Mouse (Mus musculus): ENCODE measurements around the gene Rasgrf1.

The Rasgrf1 gene

GRCm38 (mm10) chr9:89874434-89874833, 35.3 kb upstream of the Rasgrf1 start:
- Histone ChIP-seq H3K9me3 (ENCODE audit: low read length) (peaks cover 43% of the 10 kb centered on the region), H3K4me1 (replicated peaks; ENCODE audit: low read depth, low read length) (peaks cover 12% of the 10 kb centered on the region), H3K27me3 (ENCODE audit: insufficient read depth, low read length) (peaks cover 65% of the 10 kb centered on the region), H3K36me3 (ENCODE audit: insufficient read depth, low read length) (no peaks in the 10 kb centered on the region), H3K4me3 (replicated peaks; ENCODE audit: low read length) (no peak overlapping the region)
- no peak for TF ChIP-seq CTCF (conservative IDR thresholded peaks at IDR 0.05; ENCODE audit: low read length)

GRCm38 (mm10) chr9:89875551-89875950, 34.2 kb upstream of the Rasgrf1 start:
- H3K27me3 ChIP-seq (ENCODE audit: insufficient read depth, low read length) = peaks cover 58% of the 10 kb centered on the region
- H3K9me3 ChIP-seq (ENCODE audit: low read length) = peaks cover 43% of the 10 kb centered on the region
- TF ChIP-seq POU5F1 (IDR thresholded peaks at IDR 0.05; ENCODE audit: borderline replicate concordance, low read length) (no peak), NANOG (IDR thresholded peaks at IDR 0.05; ENCODE audit: borderline replicate concordance, low read length) (no peak), CTCF (conservative IDR thresholded peaks at IDR 0.05; ENCODE audit: low read length) (no peak)
- H3K4me3 ChIP-seq (replicated peaks; ENCODE audit: low read length) = no peak overlapping the region
- no peaks in the 10 kb centered on the region for H3K36me3 ChIP-seq (ENCODE audit: insufficient read depth, low read length)
- H3K4me1 ChIP-seq (replicated peaks; ENCODE audit: low read depth, low read length) = peaks cover 6% of the 10 kb centered on the region

- Histone ChIP-seq H3K9me3 (ENCODE audit: low read length) (peaks cover 65% of the 10 kb centered on the region), H3K27me3 (ENCODE audit: insufficient read depth, low read length) (peaks cover 51% of the 10 kb centered on the region), H3K4me1 (replicated peaks; ENCODE audit: low read depth, low read length) (no peaks in the 10 kb centered on the region), H3K4me3 (replicated peaks; ENCODE audit: low read length) (no peak overlapping the region), H3K36me3 (ENCODE audit: insufficient read depth, low read length) (no peaks in the 10 kb centered on the region)
- no peak for TF ChIP-seq CTCF (conservative IDR thresholded peaks at IDR 0.05; ENCODE audit: low read length)
- no peak for TF ChIP-seq POU5F1 (IDR thresholded peaks at IDR 0.05; ENCODE audit: borderline replicate concordance, low read length)
- TF ChIP-seq NANOG (IDR thresholded peaks at IDR 0.05; ENCODE audit: borderline replicate concordance, low read length) = no peak
Observed at GRCm38 (mm10) chr9:89878471-89879020, 31.2 kb upstream of the Rasgrf1 start.

GRCm38 (mm10) chr9:89879574-89879973, 30.1 kb upstream of the Rasgrf1 start:
- TF ChIP-seq CTCF (conservative IDR thresholded peaks at IDR 0.05; ENCODE audit: low read length) (no peak), POU5F1 (IDR thresholded peaks at IDR 0.05; ENCODE audit: borderline replicate concordance, low read length) (no peak), NANOG (IDR thresholded peaks at IDR 0.05; ENCODE audit: borderline replicate concordance, low read length) (no peak)
- Histone ChIP-seq H3K9me3 (ENCODE audit: low read length) (peaks cover 61% of the 10 kb centered on the region), H3K36me3 (ENCODE audit: insufficient read depth, low read length) (no peaks in the 10 kb centered on the region), H3K27me3 (ENCODE audit: insufficient read depth, low read length) (peaks cover 46% of the 10 kb centered on the region), H3K4me1 (replicated peaks; ENCODE audit: low read depth, low read length) (no peaks in the 10 kb centered on the region), H3K4me3 (replicated peaks; ENCODE audit: low read length) (0 out of 2 replicates have a peak overlapping the region, but pooled peaks have one; percentile 23)

GRCm38 (mm10) chr9:89881552-89881951, 28.2 kb upstream of the Rasgrf1 start:
- peaks cover 55% of the 10 kb centered on the region for H3K27me3 ChIP-seq (ENCODE audit: insufficient read depth, low read length)
- H3K4me3 ChIP-seq (replicated peaks; ENCODE audit: low read length) = no peak overlapping the region
- H3K36me3 ChIP-seq (ENCODE audit: insufficient read depth, low read length) = no peaks in the 10 kb centered on the region
- TF ChIP-seq POU5F1 (IDR thresholded peaks at IDR 0.05; ENCODE audit: borderline replicate concordance, low read length) (no peak), CTCF (conservative IDR thresholded peaks at IDR 0.05; ENCODE audit: low read length) (no peak), NANOG (IDR thresholded peaks at IDR 0.05; ENCODE audit: borderline replicate concordance, low read length) (no peak)
- H3K4me1 ChIP-seq (replicated peaks; ENCODE audit: low read depth, low read length) = no peaks in the 10 kb centered on the region
- peaks cover 64% of the 10 kb centered on the region for H3K9me3 ChIP-seq (ENCODE audit: low read length)

GRCm38 (mm10) chr9:89882583-89882982, 27.1 kb upstream of the Rasgrf1 start:
- TF ChIP-seq POU5F1 (IDR thresholded peaks at IDR 0.05; ENCODE audit: borderline replicate concordance, low read length) = no peak
- no peak for TF ChIP-seq CTCF (conservative IDR thresholded peaks at IDR 0.05; ENCODE audit: low read length)
- TF ChIP-seq NANOG (IDR thresholded peaks at IDR 0.05; ENCODE audit: borderline replicate concordance, low read length) = no peak
- Histone ChIP-seq H3K9me3 (ENCODE audit: low read length) (peaks cover 56% of the 10 kb centered on the region), H3K27me3 (ENCODE audit: insufficient read depth, low read length) (peaks cover 62% of the 10 kb centered on the region)

GRCm38 (mm10) chr9:89885701-89886218, 23.9 kb upstream of the Rasgrf1 start:
- H3K36me3 ChIP-seq (ENCODE audit: insufficient read depth, low read length) = no peaks in the 10 kb centered on the region
- H3K4me1 ChIP-seq (replicated peaks; ENCODE audit: low read depth, low read length) = no peaks in the 10 kb centered on the region
- H3K9me3 ChIP-seq (ENCODE audit: low read length) = peaks cover 38% of the 10 kb centered on the region
- H3K4me3 ChIP-seq (replicated peaks; ENCODE audit: low read length) = no peak overlapping the region
- TF ChIP-seq POU5F1 (IDR thresholded peaks at IDR 0.05; ENCODE audit: borderline replicate concordance, low read length) (no peak), NANOG (IDR thresholded peaks at IDR 0.05; ENCODE audit: borderline replicate concordance, low read length) (no peak), CTCF (conservative IDR thresholded peaks at IDR 0.05; ENCODE audit: low read length) (no peak)
- H3K27me3 ChIP-seq (ENCODE audit: insufficient read depth, low read length) = peaks cover 53% of the 10 kb centered on the region

More at GRCm38 (mm10) chr9:89882583-89882982, 27.1 kb upstream of the Rasgrf1 start:
- Histone ChIP-seq H3K4me3 (replicated peaks; ENCODE audit: low read length) (no peak overlapping the region), H3K4me1 (replicated peaks; ENCODE audit: low read depth, low read length) (no peaks in the 10 kb centered on the region), H3K36me3 (ENCODE audit: insufficient read depth, low read length) (no peaks in the 10 kb centered on the region)

GRCm38 (mm10) chr9:89891534-89892293, 18.0 kb upstream of the Rasgrf1 start:
- Histone ChIP-seq H3K4me3 (replicated peaks; ENCODE audit: low read length) (no peak overlapping the region), H3K9me3 (ENCODE audit: low read length) (0 out of 2 replicates have a peak, but pooled peaks cover under 1% of the 10 kb centered on the region), H3K27me3 (ENCODE audit: insufficient read depth, low read length) (peaks cover 28% of the 10 kb centered on the region), H3K36me3 (ENCODE audit: insufficient read depth, low read length) (no peaks in the 10 kb centered on the region), H3K4me1 (replicated peaks; ENCODE audit: low read depth, low read length) (no peaks in the 10 kb centered on the region)
- TF ChIP-seq CTCF (conservative IDR thresholded peaks at IDR 0.05; ENCODE audit: low read length) (no peak), NANOG (IDR thresholded peaks at IDR 0.05; ENCODE audit: borderline replicate concordance, low read length) (no peak), POU5F1 (IDR thresholded peaks at IDR 0.05; ENCODE audit: borderline replicate concordance, low read length) (no peak)

Data from E14TG2a.4 (cell line).